Mouse (Mus musculus) right cerebral cortex, postnatal 14 days (tissue): ENCODE data around the gene Txnl4b.

Source experiments
- DNase-seq: peaks from one replicate; pipeline ENCODE4 v3.0.0; 2022

The Txnl4b gene

GRCm38 (mm10) chr8:109606725-109607124, 41.0 kb downstream of the Txnl4b start:
- DNase-seq, result no peak

- DNase-seq, result no peak
Observed at GRCm38 (mm10) chr8:109607650-109608049, 42.0 kb downstream of the Txnl4b start.

GRCm38 (mm10) chr8:109608271-109609152, 42.8 kb downstream of the Txnl4b start, which contains the start of gene Dhodh:
TSS of gene Dhodh (minus strand) at chr8:109608673.
- DNase-seq, result peak; percentile 97

- DNase-seq, result no peak
Observed at GRCm38 (mm10) chr8:109609153-109609502, 43.4 kb downstream of the Txnl4b start.

GRCm38 (mm10) chr8:109614243-109615210, 48.8 kb downstream of the Txnl4b start, which contains the start of gene Pkd1l3:
TSS of gene Pkd1l3 (plus strand) at chr8:109614517.
- no peak for DNase-seq

GRCm38 (mm10) chr8:109615569-109615968, 49.9 kb downstream of the Txnl4b start:
- DNase-seq, result no peak
